Mouse (Mus musculus): ENCODE measurements at regions not wholly inside any gene's neighbourhood (a gene's known extent, or its start where the extent isn't known, plus 50 kb on each side); places are given as distances from the start of the nearest gene placed in this dataset.

DNA sequence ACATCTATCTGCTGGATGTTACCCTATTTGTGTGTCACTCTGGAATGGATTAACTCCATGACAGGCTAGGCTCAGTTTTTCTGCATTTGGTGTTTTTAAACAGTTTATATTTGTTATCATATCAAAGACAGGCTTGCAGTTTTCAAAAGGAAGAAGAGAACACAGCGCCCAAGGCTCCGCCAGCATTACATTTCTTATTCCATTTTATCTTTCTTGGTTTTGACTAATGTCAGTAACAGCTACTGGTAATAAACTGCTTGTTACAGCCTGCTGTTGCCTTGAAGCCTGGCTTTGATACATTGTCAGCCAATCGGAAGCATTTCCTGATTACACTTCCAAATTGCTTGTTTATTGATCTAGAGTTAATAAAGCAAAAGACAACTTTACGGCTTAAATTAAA is 219.4 kb upstream of the Mdfic start:
- Histone ChIP-seq H3K36me3 (ENCODE audit: control insufficient read depth, insufficient read depth, low read length) (no peaks in the 10 kb centered on the region), H3K27ac (ENCODE audit: insufficient read depth, low read depth, low read length) (no peak overlapping the region), H3K27me3 (replicated peaks; ENCODE audit: control insufficient read depth, insufficient read depth, low read length) (no peaks in the 10 kb centered on the region; the same call in 1 of the 2 replicates), H3K4me1 (ENCODE audit: control insufficient read depth, insufficient read depth, low read length) (no peaks in the 10 kb centered on the region), H3K4me3 (ENCODE audit: insufficient read depth, low read depth, low read length) (no peak overlapping the region)
- TF ChIP-seq CTCF (conservative IDR thresholded peaks at IDR 0.05; ENCODE audit: insufficient read depth, insufficient read length, low read depth, low read length) (no peak), POLR2A (IDR thresholded peaks at IDR 0.05; ENCODE audit: low read depth, low read length) (no peak)
- no peak for DNase-seq
- WGBS = 58% methylated on average over 4 of the region's 4 CpGs

DNA sequence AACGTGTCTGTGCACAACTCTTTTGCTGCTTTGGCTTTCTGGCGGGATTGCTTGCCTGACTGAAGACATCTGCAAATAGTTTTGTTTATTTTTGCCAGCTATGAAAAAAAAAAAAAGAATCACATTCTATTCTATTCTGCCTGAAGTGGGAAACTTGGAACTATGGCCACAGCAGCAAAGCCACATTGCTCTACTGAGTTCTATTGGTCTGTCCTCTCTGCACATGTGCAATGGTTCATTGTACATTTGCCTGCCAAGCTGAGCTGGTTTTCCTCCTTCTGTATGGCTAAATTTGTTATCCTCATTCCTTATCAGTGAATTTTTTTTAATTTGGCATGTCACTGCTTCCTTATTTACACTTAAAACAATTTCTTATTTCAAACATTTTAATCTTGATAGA is 211.1 kb upstream of the Mdfic start:
- H3K4me1 ChIP-seq (ENCODE audit: control insufficient read depth, insufficient read depth, low read length) = no peaks in the 10 kb centered on the region
- no peak overlapping the region for H3K27ac ChIP-seq (ENCODE audit: insufficient read depth, low read depth, low read length)
- H3K4me3 ChIP-seq (ENCODE audit: insufficient read depth, low read depth, low read length) = no peak overlapping the region
- DNase-seq = no peak
- WGBS = 67% methylated on average over 2 of the region's 2 CpGs
- no peaks in the 10 kb centered on the region for H3K36me3 ChIP-seq (ENCODE audit: control insufficient read depth, insufficient read depth, low read length)
- TF ChIP-seq POLR2A (IDR thresholded peaks at IDR 0.05; ENCODE audit: low read depth, low read length) = no peak
- H3K27me3 ChIP-seq (replicated peaks; ENCODE audit: control insufficient read depth, insufficient read depth, low read length) = no peaks in the 10 kb centered on the region

DNA sequence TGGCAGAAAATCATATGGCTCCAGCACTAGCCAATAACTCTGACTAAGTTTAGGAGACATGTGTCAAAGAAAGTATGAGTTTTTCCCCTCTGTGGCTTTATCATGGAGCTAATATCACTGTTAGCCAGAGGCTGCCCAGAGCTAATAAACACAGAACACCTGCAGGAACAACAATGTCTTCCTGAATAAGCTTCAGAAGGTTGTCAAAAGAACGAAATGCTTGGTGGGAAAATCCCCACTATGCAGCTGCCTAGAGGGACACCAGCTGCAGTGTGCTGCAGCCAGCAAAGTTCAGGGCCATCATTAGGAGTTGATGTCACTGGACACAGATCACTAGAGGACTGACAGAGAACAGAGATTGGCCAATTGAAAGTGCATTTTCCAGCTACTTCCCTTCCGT is 183.2 kb upstream of the Mdfic start:
- no peak for TF ChIP-seq POLR2A (IDR thresholded peaks at IDR 0.05; ENCODE audit: low read depth, low read length)
- TF ChIP-seq CTCF (conservative IDR thresholded peaks at IDR 0.05; ENCODE audit: insufficient read depth, insufficient read length, low read depth, low read length) = no peak
- no peak overlapping the region for H3K4me3 ChIP-seq (ENCODE audit: insufficient read depth, low read depth, low read length)
- no peaks in the 10 kb centered on the region for H3K27me3 ChIP-seq (replicated peaks; ENCODE audit: control insufficient read depth, insufficient read depth, low read length)
- no peak overlapping the region for H3K27ac ChIP-seq (ENCODE audit: insufficient read depth, low read depth, low read length)
- H3K36me3 ChIP-seq (ENCODE audit: control insufficient read depth, insufficient read depth, low read length) = no peaks in the 10 kb centered on the region
- DNase-seq = no peak
- 52% methylated on average over 2 of the region's 2 CpGs for WGBS
- H3K4me1 ChIP-seq (ENCODE audit: control insufficient read depth, insufficient read depth, low read length) = no peaks in the 10 kb centered on the region

- Histone ChIP-seq H3K4me3 (ENCODE audit: insufficient read depth, low read depth, low read length) (no peak overlapping the region), H3K27ac (ENCODE audit: insufficient read depth, low read depth, low read length) (no peak overlapping the region), H3K27me3 (replicated peaks; ENCODE audit: control insufficient read depth, insufficient read depth, low read length) (no peaks in the 10 kb centered on the region), H3K4me1 (ENCODE audit: control insufficient read depth, insufficient read depth, low read length) (no peaks in the 10 kb centered on the region), H3K36me3 (ENCODE audit: control insufficient read depth, insufficient read depth, low read length) (no peaks in the 10 kb centered on the region)
- TF ChIP-seq CTCF (conservative IDR thresholded peaks at IDR 0.05; ENCODE audit: insufficient read depth, insufficient read length, low read depth, low read length) (no peak), POLR2A (IDR thresholded peaks at IDR 0.05; ENCODE audit: low read depth, low read length) (no peak)
- no peak for DNase-seq
- 67% methylated on average over 4 of the region's 4 CpGs for WGBS
Measured at GRCm38 (mm10) chr6:15541969-15542368, 178.5 kb upstream of the Mdfic start.

- no peak overlapping the region for H3K4me3 ChIP-seq (ENCODE audit: insufficient read depth, low read depth, low read length)
- no peaks in the 10 kb centered on the region for H3K4me1 ChIP-seq (ENCODE audit: control insufficient read depth, insufficient read depth, low read length)
- H3K36me3 ChIP-seq (ENCODE audit: control insufficient read depth, insufficient read depth, low read length) = no peaks in the 10 kb centered on the region
- DNase-seq = no peak
- no peak for TF ChIP-seq CTCF (conservative IDR thresholded peaks at IDR 0.05; ENCODE audit: insufficient read depth, insufficient read length, low read depth, low read length)
- no peaks in the 10 kb centered on the region for H3K27me3 ChIP-seq (replicated peaks; ENCODE audit: control insufficient read depth, insufficient read depth, low read length)
- no peak overlapping the region for H3K27ac ChIP-seq (ENCODE audit: insufficient read depth, low read depth, low read length)
- WGBS = 76% methylated on average over 14 of the region's 14 CpGs
Measured at GRCm38 (mm10) chr6:15543516-15544080, 176.9 kb upstream of the Mdfic start.

GRCm38 (mm10) chr6:15548833-15549232 is 171.6 kb upstream of the Mdfic start:
- Histone ChIP-seq H3K27me3 (replicated peaks; ENCODE audit: control insufficient read depth, insufficient read depth, low read length) (no peaks in the 10 kb centered on the region), H3K27ac (ENCODE audit: insufficient read depth, low read depth, low read length) (no peak overlapping the region), H3K36me3 (ENCODE audit: control insufficient read depth, insufficient read depth, low read length) (no peaks in the 10 kb centered on the region), H3K4me3 (ENCODE audit: insufficient read depth, low read depth, low read length) (no peak overlapping the region), H3K4me1 (ENCODE audit: control insufficient read depth, insufficient read depth, low read length) (no peaks in the 10 kb centered on the region)
- no peak for DNase-seq
- 78% methylated on average over 2 of the region's 2 CpGs for WGBS
- TF ChIP-seq POLR2A (IDR thresholded peaks at IDR 0.05; ENCODE audit: low read depth, low read length) = no peak

DNA sequence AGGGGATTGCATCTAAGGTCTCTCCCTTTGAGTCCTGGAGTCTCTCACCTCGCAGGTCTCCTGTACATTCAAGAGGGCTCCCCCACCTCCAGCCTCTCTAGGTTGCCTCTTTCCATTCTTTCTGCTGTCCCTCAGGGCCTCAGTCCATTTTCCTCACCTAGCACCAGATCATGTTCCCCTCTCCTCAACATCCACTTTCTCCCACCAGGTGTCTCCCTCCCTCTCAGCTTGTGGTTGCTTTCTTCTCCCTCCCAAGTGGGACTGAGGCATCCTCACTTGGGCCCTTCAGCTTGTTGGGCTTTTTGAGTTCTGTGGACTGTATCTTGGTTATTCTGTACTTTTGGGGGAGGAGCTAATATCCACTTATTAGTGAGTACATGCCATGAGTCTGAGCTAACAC is 127.7 kb upstream of the Mdfic start:
- Histone ChIP-seq H3K27me3 (replicated peaks; ENCODE audit: control insufficient read depth, insufficient read depth, low read length) (no peaks in the 10 kb centered on the region), H3K27ac (ENCODE audit: insufficient read depth, low read depth, low read length) (no peak overlapping the region), H3K4me1 (ENCODE audit: control insufficient read depth, insufficient read depth, low read length) (no peaks in the 10 kb centered on the region), H3K4me3 (ENCODE audit: insufficient read depth, low read depth, low read length) (no peak overlapping the region), H3K36me3 (ENCODE audit: control insufficient read depth, insufficient read depth, low read length) (no peaks in the 10 kb centered on the region)
- 63% methylated on average over 1 of the region's 1 CpGs for WGBS
- TF ChIP-seq POLR2A (IDR thresholded peaks at IDR 0.05; ENCODE audit: low read depth, low read length) (no peak), CTCF (conservative IDR thresholded peaks at IDR 0.05; ENCODE audit: insufficient read depth, insufficient read length, low read depth, low read length) (peak; percentile 35)
- no peak for DNase-seq
